Mouse (Mus musculus) intestine, postnatal 0 days (tissue): ENCODE results near the gene Fam53a. TPM values are rescaled to one million over a fixed set of nuclear protein-coding genes. Genes with fewer than 3 reads are reported as not detected.

Source experiments
- ATAC-seq: fragments of 200-750 bp; cut with Nextera tagmentation; 2 replicates; pipeline ENCODE4 v1.8.0; 2017; ENCODE audit warnings: mild to moderate bottlenecking, moderate TSS enrichment, moderate library complexity
- H3K27ac ChIP-seq: fragments of 300-500 bp; sonication (generic); 2 replicates; pipeline ENCODE4 v1.5.1; 2014; ENCODE audit warnings: mild to moderate bottlenecking, low read depth, low read length, moderate library complexity
- H3K27me3 ChIP-seq: fragments of 300-500 bp; sonication (generic); replicated peaks from 2 replicates; pipeline ENCODE4 v1.6.1; 2014; ENCODE audit warnings: low read length, mixed read lengths; ENCODE audit not compliant: control insufficient read depth, insufficient read depth
- H3K36me3 ChIP-seq: fragments of 300-500 bp; sonication (generic); 2 replicates; pipeline ENCODE4 v1.6.1; 2014; ENCODE audit warnings: mild to moderate bottlenecking, moderate library complexity; ENCODE audit not compliant: control insufficient read depth, insufficient read depth
- H3K4me1 ChIP-seq: fragments of 300-500 bp; sonication (generic); replicated peaks from 2 replicates; pipeline ENCODE4 v1.6.1; 2014; ENCODE audit warnings: antibody characterized with exemption, low read length, mixed read lengths; ENCODE audit not compliant: control insufficient read depth, insufficient read depth
- H3K4me2 ChIP-seq: fragments of 300-500 bp; sonication (generic); replicated peaks from 2 replicates; pipeline ENCODE4 v1.6.1; 2014; ENCODE audit warnings: low read depth, mild to moderate bottlenecking, moderate library complexity
- H3K4me3 ChIP-seq: fragments of 300-500 bp; sonication (generic); 2 replicates; pipeline ENCODE4 v1.5.1; 2014; ENCODE audit warnings: low read depth, low read length
- H3K9ac ChIP-seq: fragments of 300-500 bp; sonication (generic); 2 replicates; pipeline ENCODE4 v1.6.1; 2014; ENCODE audit warnings: mild to moderate bottlenecking, low read depth, low read length
- H3K9me3 ChIP-seq: fragments of 300-500 bp; sonication (generic); 2 replicates; pipeline ENCODE4 v1.6.1; 2016; ENCODE audit warnings: mixed run types; ENCODE audit not compliant: control insufficient read depth
- CTCF ChIP-seq: sonication (generic); IDR thresholded peaks from 2 replicates; pipeline ENCODE4 v1.5.1; 2016; ENCODE audit warnings: low read depth, mild to moderate bottlenecking, control low read depth, antibody characterized with exemption, moderate library complexity
- WGBS: fragments of 180-500 bp; shearing (Covaris S2); extraction: QIAGEN DNeasy Blood & Tissue Kit; methylation state at CpG from one replicate; pipeline ENCODE4 v1.1.7; 2014; 5-methylcytosine and 5-hydroxymethylcytosine counted together
- polyA plus RNA-seq: library from polyadenylated mRNA; unstranded; fragments of >200 nt; fragmentation: Nextera tagmentation; extraction: Ambion mirVana; gene quantifications from 2 replicates; pipeline ENCODE4 v1.2.1, GENCODE M21; 2015

Gene Fam53a
- polyA plus RNA-seq, 1 experiment from 2014 or later: 39.4 TPM

DNA sequence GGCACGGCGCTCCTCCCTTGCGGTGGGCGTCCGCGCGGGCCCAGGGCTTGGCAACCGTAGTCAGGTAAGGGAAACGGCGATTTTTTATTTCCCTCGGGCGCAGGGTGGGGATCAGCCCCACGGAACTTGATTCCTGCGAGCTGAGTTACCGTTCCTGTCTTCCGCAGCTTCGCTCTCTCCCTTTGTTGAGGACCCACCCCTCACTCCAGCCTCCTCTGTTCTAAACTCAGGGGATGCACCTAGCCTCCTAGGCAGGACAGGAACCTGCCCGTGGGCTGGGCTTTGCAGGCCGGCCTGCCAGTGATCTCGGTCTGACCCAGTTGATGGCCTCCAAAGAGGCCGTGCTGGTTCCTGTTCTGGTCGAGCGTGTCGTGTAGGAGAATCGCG is 29.2 kb upstream of the Fam53a start:
- Histone ChIP-seq H3K4me1 (0 out of 2 replicates have a peak, but pooled peaks cover 8% of the 10 kb centered on the region), H3K36me3 (peaks cover 36% of the 10 kb centered on the region; the same call in 1 of the 2 replicates), H3K9me3 (no peaks in the 10 kb centered on the region), H3K4me3 (peak overlapping the region; percentile 86), H3K9ac (peak overlapping the region; percentile 67), H3K4me2 (peak overlapping the region; percentile 72), H3K27ac (peak overlapping the region; percentile 95), H3K27me3 (no peaks in the 10 kb centered on the region)
- no peak for ATAC-seq
- under 1% methylated on average over 26 of the region's 26 CpGs for WGBS
- TF ChIP-seq CTCF: no peak

DNA sequence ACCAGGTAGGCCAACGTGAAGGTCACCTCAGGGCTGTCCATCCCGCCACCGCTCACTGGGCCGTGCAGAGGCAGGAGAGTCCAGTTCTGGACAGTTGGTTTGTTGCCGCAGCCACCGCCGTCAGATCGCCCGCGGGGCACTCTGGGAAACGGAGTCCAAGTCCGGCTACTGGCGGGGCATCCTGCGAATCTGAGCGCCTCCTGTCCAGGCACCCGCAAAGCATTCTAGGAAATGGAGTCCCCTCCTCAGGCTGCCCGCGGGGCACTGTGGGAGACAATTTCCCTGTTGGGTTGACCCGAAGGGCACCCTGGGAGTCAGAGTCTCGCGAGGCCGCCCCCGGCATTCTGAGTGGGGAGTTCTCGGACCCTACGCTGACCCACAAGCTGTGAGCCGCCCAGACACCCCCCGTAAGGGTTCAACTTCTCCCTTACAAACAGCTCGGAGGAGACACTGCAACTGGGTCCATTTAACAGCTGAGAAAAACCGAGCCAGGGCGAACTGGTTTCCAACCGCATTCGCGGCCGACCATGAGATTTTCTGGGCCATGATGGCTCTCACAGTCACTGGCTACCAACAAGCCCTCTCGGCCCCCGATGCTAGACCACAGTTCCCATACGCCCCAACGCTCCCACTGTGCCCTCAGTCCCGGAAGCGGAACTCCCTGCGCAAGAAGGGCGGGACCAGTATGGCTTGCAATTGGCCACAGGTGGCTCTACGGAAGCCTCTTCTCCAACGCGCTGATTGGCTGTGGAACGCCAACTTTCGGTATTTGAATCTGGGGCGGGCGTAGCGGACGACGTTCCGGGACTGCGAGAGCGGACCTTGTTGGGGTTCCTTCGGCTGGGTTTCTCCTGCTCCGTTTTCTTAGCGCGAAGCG is 28.6 kb upstream of the Fam53a start, which contains the start of the genes Tacc3 and Tmem129:
Gene Tacc3, plus strand, starts transcription at position 342 of the 877 bp plus-strand sequence.
Gene Tmem129, minus strand, starts transcription at position 630 of the 877 bp plus-strand sequence.
- H3K4me1 ChIP-seq: 0 out of 2 replicates have a peak, but pooled peaks cover 8% of the 10 kb centered on the region
- peaks cover 40% of the 10 kb centered on the region; the same call in 1 of the 2 replicates for H3K36me3 ChIP-seq
- H3K9me3 ChIP-seq: no peaks in the 10 kb centered on the region
- no peaks in the 10 kb centered on the region for H3K27me3 ChIP-seq
- no peak for TF ChIP-seq CTCF
- H3K4me3 ChIP-seq: peak within 1 kb of the TSS; percentile 86
- under 1% methylated on average over 60 of the region's 60 CpGs for WGBS
- peak; percentile 96 for ATAC-seq
- H3K27ac ChIP-seq: peak within 1 kb of the TSS; percentile 95
- H3K9ac ChIP-seq: peak within 1 kb of the TSS; percentile 67
- peak within 1 kb of the TSS; percentile 72 for H3K4me2 ChIP-seq

DNA sequence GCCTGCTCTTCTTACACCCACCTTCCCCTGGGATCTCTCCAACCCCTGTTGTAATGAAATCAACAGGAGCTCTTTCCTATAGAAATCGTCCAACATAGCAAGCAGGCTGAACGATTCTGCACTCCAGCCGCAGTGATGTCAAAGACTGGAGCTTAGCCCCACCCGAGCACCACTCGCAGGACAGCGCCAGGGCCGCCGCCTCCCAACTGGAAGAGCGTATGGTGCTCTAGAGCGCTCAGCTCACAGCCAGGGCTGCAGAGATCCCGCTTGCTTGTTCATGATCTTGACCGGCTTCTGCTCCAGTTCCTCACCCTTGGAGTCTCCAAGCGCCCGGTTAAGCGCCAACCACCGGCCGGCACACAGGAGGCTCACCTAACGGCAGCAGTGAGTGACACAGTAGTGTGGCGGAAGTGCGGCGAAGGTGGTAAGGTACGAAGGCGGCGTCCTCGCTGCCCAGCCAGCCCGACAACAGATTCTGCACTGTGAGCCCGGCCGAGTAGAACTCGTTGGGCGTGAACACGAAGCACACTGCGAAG is 27.9 kb upstream of the Fam53a start:
- Histone ChIP-seq H3K9ac (peak overlapping the region; percentile 60), H3K4me3 (peak overlapping the region; percentile 86), H3K27ac (peak overlapping the region; percentile 79), H3K4me2 (peak overlapping the region; percentile 72), H3K4me1 (0 out of 2 replicates have a peak, but pooled peaks cover 8% of the 10 kb centered on the region), H3K27me3 (no peaks in the 10 kb centered on the region), H3K9me3 (no peaks in the 10 kb centered on the region), H3K36me3 (peaks cover 35% of the 10 kb centered on the region; the same call in 1 of the 2 replicates)
- peak; percentile 62 for ATAC-seq
- TF ChIP-seq CTCF: no peak
- under 1% methylated on average over 32 of the region's 32 CpGs for WGBS

DNA sequence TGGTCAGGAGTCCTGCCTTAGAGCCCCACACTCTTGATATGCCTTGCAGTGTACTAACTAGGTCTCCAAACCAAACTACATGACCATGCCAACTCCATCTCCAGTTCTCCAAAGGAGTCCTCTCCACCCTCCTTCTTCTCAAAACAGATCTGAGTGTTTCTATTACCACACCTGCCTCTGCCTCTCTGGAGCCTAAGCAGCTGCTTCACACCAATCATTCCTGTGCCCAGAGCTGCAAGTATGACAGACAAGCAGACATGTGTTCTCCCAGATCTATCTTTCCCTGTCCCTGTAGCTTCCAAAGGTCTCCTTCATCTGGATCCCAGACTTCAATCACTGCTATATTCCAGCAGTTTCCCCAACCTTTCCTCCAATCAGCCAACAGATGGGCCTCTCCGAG is 27.3 kb upstream of the Fam53a start:
- Histone ChIP-seq H3K4me2 (peak overlapping the region; percentile 72), H3K36me3 (peaks cover 29% of the 10 kb centered on the region; the same call in 1 of the 2 replicates), H3K27me3 (no peaks in the 10 kb centered on the region), H3K9me3 (no peaks in the 10 kb centered on the region), H3K4me3 (peak overlapping the region; percentile 86), H3K9ac (peak overlapping the region; percentile 60), H3K27ac (0 out of 2 replicates have a peak overlapping the region, but pooled peaks have one; percentile 79), H3K4me1 (0 out of 2 replicates have a peak, but pooled peaks cover 8% of the 10 kb centered on the region)
- no peak for TF ChIP-seq CTCF
- no peak for ATAC-seq
- 32% methylated on average over 1 of the region's 1 CpGs for WGBS

DNA sequence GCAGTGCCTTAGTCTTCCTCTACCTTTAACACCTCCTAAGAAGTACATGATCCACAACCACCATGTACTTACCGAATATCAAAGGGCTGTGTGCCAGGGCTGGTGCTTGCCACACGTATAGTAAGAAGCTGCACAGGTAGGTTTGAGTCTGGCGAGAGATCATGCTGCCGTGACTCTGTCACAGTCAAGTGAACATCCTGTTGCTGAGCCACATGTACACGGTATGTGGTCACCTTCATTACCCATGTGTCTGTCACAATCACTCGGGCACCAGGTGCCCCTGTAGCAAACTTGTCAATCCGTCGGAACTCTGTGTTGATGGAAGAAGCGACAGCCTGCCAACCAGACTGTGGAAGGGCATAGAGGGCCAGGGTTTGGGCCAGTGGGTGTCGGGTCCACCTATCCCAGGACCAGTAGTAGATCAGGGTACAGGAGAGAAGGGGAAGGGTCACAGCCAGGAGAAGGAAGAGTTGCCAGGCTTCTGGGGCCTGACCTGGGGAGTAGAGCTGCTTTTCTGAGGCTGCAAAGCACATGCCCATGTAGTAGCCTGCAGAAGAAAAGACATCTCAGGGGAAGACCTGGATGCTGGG is 25.9 kb upstream of the Fam53a start:
- H3K4me3 ChIP-seq: no peak overlapping the region

More for the DNA sequence above, 25.9 kb upstream of the Fam53a start:
- no peak for TF ChIP-seq CTCF
- no peak overlapping the region for H3K9ac ChIP-seq
- H3K36me3 ChIP-seq: peaks cover 16% of the 10 kb centered on the region; the same call in 1 of the 2 replicates
- ATAC-seq: no peak
- no peaks in the 10 kb centered on the region for H3K9me3 ChIP-seq
- no peak overlapping the region for H3K27ac ChIP-seq
- no peak overlapping the region for H3K4me2 ChIP-seq
- WGBS: 93% methylated on average over 10 of the region's 10 CpGs
- H3K4me1 ChIP-seq: 0 out of 2 replicates have a peak, but pooled peaks cover 8% of the 10 kb centered on the region
- H3K27me3 ChIP-seq: no peaks in the 10 kb centered on the region
